Mouse (Mus musculus): ENCODE data around the gene H2afy2. TPM values are rescaled to one million over a fixed set of nuclear protein-coding genes. Genes with fewer than 3 reads are reported as not detected.

Gene H2afy2
- 57.9 and 62.0 TPM in 2 replicates for polyA plus RNA-seq (2014; fragmentation: Nextera tagmentation; extraction: Ambion mirVana)

- Histone ChIP-seq H3K4me2 (peak within 1 kb of the TSS; percentile 78), H3K4me3 (ENCODE audit: low read depth, low read length) (peak within 1 kb of the TSS; percentile 89), H3K9me3 (replicated peaks; ENCODE audit: control insufficient read depth, low read length) (no peaks in the 10 kb centered on the region), H3K36me3 (ENCODE audit: control insufficient read depth, insufficient read depth, low read length) (no peaks in the 10 kb centered on the region), H3K4me1 (ENCODE audit: control insufficient read depth, insufficient read depth, low read length) (0 out of 2 replicates have a peak, but pooled peaks cover 3% of the 10 kb centered on the region), H3K9ac (ENCODE audit: low read depth, low read length) (peak within 1 kb of the TSS; percentile 96), H3K27me3 (ENCODE audit: control insufficient read depth, insufficient read depth, low read length) (no peaks in the 10 kb centered on the region), H3K27ac (ENCODE audit: low read depth, low read length) (peak within 1 kb of the TSS; percentile 89)
- ATAC-seq (replicated peaks; ENCODE audit: insufficient number of reproducible peaks, low FRiP score, low TSS enrichment) = peak; percentile 79
- under 1% methylated on average over 50 of the region's 50 CpGs for WGBS (ENCODE audit: insufficient replicate concordance)
Observed at GRCm38 (mm10) chr10:61783621-61784251, at the start of gene H2afy2. H2afy2 (minus strand) TSS chr10:61784147.

GRCm38 (mm10) chr10:61832713-61833112 is 48.8 kb upstream of the H2afy2 start:
- H3K36me3 ChIP-seq (ENCODE audit: control insufficient read depth, insufficient read depth, low read length) = no peaks in the 10 kb centered on the region
- H3K4me3 ChIP-seq (ENCODE audit: low read depth, low read length) = no peak overlapping the region
- WGBS (ENCODE audit: insufficient replicate concordance) = 77% methylated on average over 11 of the region's 11 CpGs
- no peak overlapping the region for H3K4me2 ChIP-seq
- H3K27ac ChIP-seq (ENCODE audit: low read depth, low read length) = no peak overlapping the region
- H3K4me1 ChIP-seq (ENCODE audit: control insufficient read depth, insufficient read depth, low read length) = no peaks in the 10 kb centered on the region
- H3K9me3 ChIP-seq (replicated peaks; ENCODE audit: control insufficient read depth, low read length) = no peaks in the 10 kb centered on the region
- ATAC-seq (replicated peaks; ENCODE audit: insufficient number of reproducible peaks, low FRiP score, low TSS enrichment) = no peak
- H3K27me3 ChIP-seq (ENCODE audit: control insufficient read depth, insufficient read depth, low read length) = no peaks in the 10 kb centered on the region
- H3K9ac ChIP-seq (ENCODE audit: low read depth, low read length) = no peak overlapping the region

GRCm38 (mm10) chr10:61831741-61832140 is 47.8 kb upstream of the H2afy2 start:
- Histone ChIP-seq H3K4me3 (ENCODE audit: low read depth, low read length) (no peak overlapping the region), H3K4me2 (no peak overlapping the region), H3K9me3 (replicated peaks; ENCODE audit: control insufficient read depth, low read length) (no peaks in the 10 kb centered on the region), H3K9ac (ENCODE audit: low read depth, low read length) (no peak overlapping the region), H3K4me1 (ENCODE audit: control insufficient read depth, insufficient read depth, low read length) (peaks cover 3% of the 10 kb centered on the region; the same call in 1 of the 2 replicates), H3K27ac (ENCODE audit: low read depth, low read length) (no peak overlapping the region), H3K36me3 (ENCODE audit: control insufficient read depth, insufficient read depth, low read length) (no peaks in the 10 kb centered on the region), H3K27me3 (ENCODE audit: control insufficient read depth, insufficient read depth, low read length) (no peaks in the 10 kb centered on the region)
- 88% methylated on average over 6 of the region's 6 CpGs for WGBS (ENCODE audit: insufficient replicate concordance)
- no peak for ATAC-seq (replicated peaks; ENCODE audit: insufficient number of reproducible peaks, low FRiP score, low TSS enrichment)

GRCm38 (mm10) chr10:61831251-61831650 is 47.3 kb upstream of the H2afy2 start:
- no peaks in the 10 kb centered on the region for H3K36me3 ChIP-seq (ENCODE audit: control insufficient read depth, insufficient read depth, low read length)
- H3K27ac ChIP-seq (ENCODE audit: low read depth, low read length) = no peak overlapping the region
- ATAC-seq (replicated peaks; ENCODE audit: insufficient number of reproducible peaks, low FRiP score, low TSS enrichment) = no peak
- H3K4me1 ChIP-seq (ENCODE audit: control insufficient read depth, insufficient read depth, low read length) = peaks cover 3% of the 10 kb centered on the region; the same call in 1 of the 2 replicates
- H3K9ac ChIP-seq (ENCODE audit: low read depth, low read length) = no peak overlapping the region
- H3K4me3 ChIP-seq (ENCODE audit: low read depth, low read length) = no peak overlapping the region
- H3K9me3 ChIP-seq (replicated peaks; ENCODE audit: control insufficient read depth, low read length) = no peaks in the 10 kb centered on the region
- no peak overlapping the region for H3K4me2 ChIP-seq
- no peaks in the 10 kb centered on the region for H3K27me3 ChIP-seq (ENCODE audit: control insufficient read depth, insufficient read depth, low read length)
- WGBS (ENCODE audit: insufficient replicate concordance) = 67% methylated on average over 12 of the region's 12 CpGs

DNA sequence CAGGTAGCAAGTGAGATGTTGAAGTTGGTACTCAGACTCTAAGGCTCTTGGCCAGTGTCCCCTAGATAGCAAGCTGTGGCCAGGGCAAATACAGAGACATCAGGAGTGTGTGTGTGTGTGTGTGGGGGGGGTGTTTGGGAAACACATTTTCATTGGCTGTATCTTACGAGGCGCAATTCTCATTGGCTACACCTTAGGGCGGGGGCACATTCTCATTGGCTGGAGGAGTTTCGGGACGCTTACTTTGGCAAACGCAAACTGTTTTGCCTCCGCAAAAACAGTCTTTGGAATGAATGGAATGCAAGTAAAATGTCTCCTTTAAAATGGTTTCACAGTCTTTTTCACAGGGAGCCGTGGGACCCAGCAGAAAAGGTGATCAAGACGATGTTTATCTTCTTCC is 46.9 kb upstream of the H2afy2 start:
- Histone ChIP-seq H3K27me3 (ENCODE audit: control insufficient read depth, insufficient read depth, low read length) (no peaks in the 10 kb centered on the region), H3K9me3 (replicated peaks; ENCODE audit: control insufficient read depth, low read length) (no peaks in the 10 kb centered on the region), H3K27ac (ENCODE audit: low read depth, low read length) (no peak overlapping the region), H3K9ac (ENCODE audit: low read depth, low read length) (no peak overlapping the region), H3K4me1 (ENCODE audit: control insufficient read depth, insufficient read depth, low read length) (peaks cover 3% of the 10 kb centered on the region; the same call in 1 of the 2 replicates), H3K4me3 (ENCODE audit: low read depth, low read length) (no peak overlapping the region), H3K4me2 (no peak overlapping the region), H3K36me3 (ENCODE audit: control insufficient read depth, insufficient read depth, low read length) (no peaks in the 10 kb centered on the region)
- WGBS (ENCODE audit: insufficient replicate concordance) = 48% methylated on average over 9 of the region's 9 CpGs
- ATAC-seq (replicated peaks; ENCODE audit: insufficient number of reproducible peaks, low FRiP score, low TSS enrichment) = no peak

- Histone ChIP-seq H3K36me3 (ENCODE audit: control insufficient read depth, insufficient read depth, low read length) (no peaks in the 10 kb centered on the region), H3K4me2 (no peak overlapping the region), H3K27me3 (ENCODE audit: control insufficient read depth, insufficient read depth, low read length) (no peaks in the 10 kb centered on the region), H3K4me1 (ENCODE audit: control insufficient read depth, insufficient read depth, low read length) (peaks cover 3% of the 10 kb centered on the region; the same call in 1 of the 2 replicates), H3K4me3 (ENCODE audit: low read depth, low read length) (no peak overlapping the region), H3K27ac (ENCODE audit: low read depth, low read length) (no peak overlapping the region), H3K9me3 (replicated peaks; ENCODE audit: control insufficient read depth, low read length) (no peaks in the 10 kb centered on the region), H3K9ac (ENCODE audit: low read depth, low read length) (no peak overlapping the region)
- WGBS (ENCODE audit: insufficient replicate concordance) = 52% methylated on average over 4 of the region's 4 CpGs
- no peak for ATAC-seq (replicated peaks; ENCODE audit: insufficient number of reproducible peaks, low FRiP score, low TSS enrichment)
Observed at GRCm38 (mm10) chr10:61829046-61829445, 45.1 kb upstream of the H2afy2 start.

GRCm38 (mm10) chr10:61827950-61828936 is 44.3 kb upstream of the H2afy2 start:
- Histone ChIP-seq H3K4me2 (no peak overlapping the region), H3K27me3 (ENCODE audit: control insufficient read depth, insufficient read depth, low read length) (no peaks in the 10 kb centered on the region), H3K4me3 (ENCODE audit: low read depth, low read length) (no peak overlapping the region), H3K9ac (ENCODE audit: low read depth, low read length) (no peak overlapping the region), H3K9me3 (replicated peaks; ENCODE audit: control insufficient read depth, low read length) (no peaks in the 10 kb centered on the region), H3K36me3 (ENCODE audit: control insufficient read depth, insufficient read depth, low read length) (no peaks in the 10 kb centered on the region), H3K27ac (ENCODE audit: low read depth, low read length) (no peak overlapping the region), H3K4me1 (ENCODE audit: control insufficient read depth, insufficient read depth, low read length) (peaks cover 11% of the 10 kb centered on the region)
- 81% methylated on average over 32 of the region's 32 CpGs for WGBS (ENCODE audit: insufficient replicate concordance)
- ATAC-seq (replicated peaks; ENCODE audit: insufficient number of reproducible peaks, low FRiP score, low TSS enrichment) = no peak

DNA sequence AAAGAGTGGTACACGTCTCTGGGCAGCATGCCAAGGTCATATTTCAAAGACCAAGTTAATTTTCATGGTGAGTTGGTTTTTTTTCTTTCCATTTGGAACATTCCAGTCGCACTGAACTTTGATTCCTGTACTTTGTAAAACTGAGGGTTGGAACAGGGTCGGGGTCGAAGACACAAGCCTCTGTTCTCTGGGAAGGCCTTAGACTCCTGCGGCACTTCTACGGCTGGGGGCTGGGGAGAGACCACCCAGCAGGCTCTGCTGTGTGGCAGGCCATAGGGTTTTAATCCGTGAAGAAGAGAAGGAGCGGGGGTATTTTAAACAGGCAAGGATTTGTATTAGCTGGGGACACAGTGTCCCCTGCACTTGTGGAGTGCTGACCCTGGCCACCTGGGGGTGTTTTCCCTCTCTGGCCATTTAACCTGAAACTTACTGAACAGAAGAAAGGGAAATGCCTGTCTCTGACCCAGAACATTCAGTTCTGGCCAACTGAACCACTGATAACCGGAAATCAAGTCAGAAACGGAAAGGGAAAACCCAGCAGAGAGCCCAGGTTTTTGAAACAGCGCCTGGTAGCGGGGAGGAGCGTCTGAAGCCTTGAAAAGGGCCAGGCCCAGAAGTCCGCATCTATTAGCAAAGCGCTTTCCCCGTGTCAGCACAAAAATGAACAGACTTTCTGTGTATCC is 42.9 kb upstream of the H2afy2 start:
- ATAC-seq (replicated peaks; ENCODE audit: insufficient number of reproducible peaks, low FRiP score, low TSS enrichment) = no peak
- Histone ChIP-seq H3K9ac (ENCODE audit: low read depth, low read length) (no peak overlapping the region), H3K4me3 (ENCODE audit: low read depth, low read length) (no peak overlapping the region), H3K4me2 (no peak overlapping the region), H3K4me1 (ENCODE audit: control insufficient read depth, insufficient read depth, low read length) (peaks cover 12% of the 10 kb centered on the region), H3K36me3 (ENCODE audit: control insufficient read depth, insufficient read depth, low read length) (no peaks in the 10 kb centered on the region), H3K27me3 (ENCODE audit: control insufficient read depth, insufficient read depth, low read length) (no peaks in the 10 kb centered on the region), H3K27ac (ENCODE audit: low read depth, low read length) (0 out of 2 replicates have a peak overlapping the region, but pooled peaks have one; percentile 30), H3K9me3 (replicated peaks; ENCODE audit: control insufficient read depth, low read length) (no peaks in the 10 kb centered on the region)
- 41% methylated on average over 16 of the region's 16 CpGs for WGBS (ENCODE audit: insufficient replicate concordance)
